Mouse (Mus musculus) forebrain, embryonic 11.5 days (tissue): ENCODE results near the gene Gm10638. TPM values are rescaled to one million over a fixed set of nuclear protein-coding genes. Genes with fewer than 3 reads are reported as not detected.

Source experiments
- ATAC-seq: fragments of 200-750 bp; cut with Nextera tagmentation; replicated peaks from 2 replicates; pipeline ENCODE4 v1.8.0; 2017; ENCODE audit warnings: moderate TSS enrichment; ENCODE audit not compliant: low FRiP score
- DNase-seq: peaks from one replicate; pipeline ENCODE4 v3.0.0-alpha.2; 2017; ENCODE audit warnings: low spot score
- H3K27ac ChIP-seq: fragments of 300-500 bp; sonication (generic); 2 replicates; pipeline ENCODE4 v1.5.1; 2014; ENCODE audit warnings: low read depth, low read length
- H3K27me3 ChIP-seq: fragments of 300-500 bp; sonication (generic); 2 replicates; pipeline ENCODE4 v1.6.1; 2014; ENCODE audit warnings: mild to moderate bottlenecking, low read length, mixed read lengths; ENCODE audit not compliant: control insufficient read depth, insufficient read depth
- H3K36me3 ChIP-seq: fragments of 300-500 bp; sonication (generic); 2 replicates; pipeline ENCODE4 v1.6.1; 2014; ENCODE audit warnings: mild to moderate bottlenecking, low read length, moderate library complexity, mixed read lengths; ENCODE audit not compliant: control insufficient read depth, insufficient read depth
- H3K4me1 ChIP-seq: fragments of 300-500 bp; sonication (generic); replicated peaks from 2 replicates; pipeline ENCODE4 v1.6.1; 2014; ENCODE audit warnings: low read length, mixed read lengths; ENCODE audit not compliant: control insufficient read depth, insufficient read depth
- H3K4me2 ChIP-seq: fragments of 300-500 bp; sonication (generic); 2 replicates; pipeline ENCODE4 v1.6.1; 2014; ENCODE audit warnings: low read depth, mild to moderate bottlenecking, low read length, moderate library complexity, mixed read lengths; ENCODE audit not compliant: severe bottlenecking
- H3K4me3 ChIP-seq: fragments of 300-500 bp; sonication (generic); 2 replicates; pipeline ENCODE4 v1.5.1; 2014; ENCODE audit warnings: low read depth, low read length
- H3K9ac ChIP-seq: fragments of 300-500 bp; sonication (generic); 2 replicates; pipeline ENCODE4 v1.6.1; 2014; ENCODE audit warnings: low read length
- H3K9me3 ChIP-seq: fragments of 300-500 bp; sonication (generic); 2 replicates; pipeline ENCODE4 v1.6.1; 2016; ENCODE audit warnings: low read length, mixed read lengths; ENCODE audit not compliant: control insufficient read depth
- WGBS: fragments of 180-500 bp; shearing (Covaris S2); extraction: QIAGEN DNeasy Blood & Tissue Kit; methylation state at CpG from one replicate; pipeline ENCODE4 v1.1.7; 2014; 5-methylcytosine and 5-hydroxymethylcytosine counted together
- polyA plus RNA-seq: library from polyadenylated mRNA; unstranded; fragments of >200 nt; fragmentation: Nextera tagmentation; extraction: Ambion mirVana; gene quantifications from 2 replicates; pipeline ENCODE4 v1.2.1, GENCODE M21; 2014

Gene Gm10638
- polyA plus RNA-seq, 1 experiment from 2014 or later, result 6.6 TPM

GRCm38 (mm10) chr8:86744313-86745220 is 932 bp upstream of the Gm10638 start:
- peak overlapping the region; percentile 90 for H3K4me3 ChIP-seq
- H3K27ac ChIP-seq, result peak overlapping the region; percentile 96
- ATAC-seq (no peak), DNase-seq (no peak)
- peak overlapping the region; percentile 99 for H3K9ac ChIP-seq
- H3K36me3 ChIP-seq, result no peaks in the 10 kb centered on the region
- H3K27me3 ChIP-seq, result no peaks in the 10 kb centered on the region
- H3K4me2 ChIP-seq, result peak overlapping the region; percentile 72
- H3K4me1 ChIP-seq, result peaks cover 6% of the 10 kb centered on the region; the same call in 1 of the 2 replicates
- no peaks in the 10 kb centered on the region for H3K9me3 ChIP-seq
- 6% methylated on average over 18 of the region's 18 CpGs for WGBS

- Histone ChIP-seq H3K27me3 (no peaks in the 10 kb centered on the region), H3K9me3 (no peaks in the 10 kb centered on the region), H3K36me3 (no peaks in the 10 kb centered on the region), H3K27ac (peak overlapping the region; percentile 96), H3K9ac (peak overlapping the region; percentile 99), H3K4me2 (peak overlapping the region; percentile 85), H3K4me3 (peak overlapping the region; percentile 90), H3K4me1 (peaks cover 6% of the 10 kb centered on the region; the same call in 1 of the 2 replicates)
- ATAC-seq (peak; percentile 80), DNase-seq (peak; percentile 97)
- under 1% methylated on average over 63 of the region's 70 CpGs for WGBS
Observed at GRCm38 (mm10) chr8:86745935-86746441, 489 bp downstream of the Gm10638 start.

GRCm38 (mm10) chr8:86746511-86746910 is 1.0 kb downstream of the Gm10638 start:
- H3K4me1 ChIP-seq, result peaks cover 6% of the 10 kb centered on the region; the same call in 1 of the 2 replicates
- H3K4me2 ChIP-seq, result peak overlapping the region; percentile 85
- no peaks in the 10 kb centered on the region for H3K9me3 ChIP-seq
- no peaks in the 10 kb centered on the region for H3K36me3 ChIP-seq
- WGBS, result 2% methylated on average over 11 of the region's 11 CpGs
- H3K9ac ChIP-seq, result peak overlapping the region; percentile 99
- peak overlapping the region; percentile 90 for H3K4me3 ChIP-seq
- no peak overlapping the region for H3K27ac ChIP-seq
- H3K27me3 ChIP-seq, result no peaks in the 10 kb centered on the region
- ATAC-seq, result peak; percentile 30; the same call in 1 of the 2 replicates
- peak; percentile 55 for DNase-seq

- Histone ChIP-seq H3K4me3 (no peak overlapping the region), H3K27ac (no peak overlapping the region), H3K4me1 (peaks cover 2% of the 10 kb centered on the region; the same call in 1 of the 2 replicates), H3K27me3 (no peaks in the 10 kb centered on the region), H3K9ac (no peak overlapping the region), H3K4me2 (no peak overlapping the region), H3K9me3 (no peaks in the 10 kb centered on the region), H3K36me3 (no peaks in the 10 kb centered on the region)
- DNase-seq, result no peak
- no peak for ATAC-seq
- 65% methylated on average over 2 of the region's 2 CpGs for WGBS
Observed at GRCm38 (mm10) chr8:86749842-86750241, 4.3 kb downstream of the Gm10638 start.

- H3K36me3 ChIP-seq, result no peaks in the 10 kb centered on the region
- no peak overlapping the region for H3K4me3 ChIP-seq
- no peaks in the 10 kb centered on the region; the same call in 1 of the 2 replicates for H3K4me1 ChIP-seq
- H3K27me3 ChIP-seq, result no peaks in the 10 kb centered on the region
- DNase-seq, result peak; percentile 62
- H3K9me3 ChIP-seq, result no peaks in the 10 kb centered on the region
- no peak; the same call in 1 of the 2 replicates for ATAC-seq
- 15% methylated on average over 23 of the region's 23 CpGs for WGBS
- H3K4me2 ChIP-seq, result peak overlapping the region; percentile 41
- no peak overlapping the region for H3K27ac ChIP-seq
- H3K9ac ChIP-seq, result peak overlapping the region; percentile 1; the same call in 1 of the 2 replicates
Observed at GRCm38 (mm10) chr8:86756948-86757733, 11.6 kb downstream of the Gm10638 start.

- H3K4me2 ChIP-seq, result no peak overlapping the region
- DNase-seq (no peak), ATAC-seq (no peak)
- no peaks in the 10 kb centered on the region for H3K9me3 ChIP-seq
- H3K27me3 ChIP-seq, result no peaks in the 10 kb centered on the region
- no peaks in the 10 kb centered on the region for H3K36me3 ChIP-seq
- 81% methylated on average over 3 of the region's 3 CpGs for WGBS
- no peak overlapping the region for H3K9ac ChIP-seq
- H3K27ac ChIP-seq, result no peak overlapping the region
- H3K4me1 ChIP-seq, result no peaks in the 10 kb centered on the region; the same call in 1 of the 2 replicates
- H3K4me3 ChIP-seq, result no peak overlapping the region
Observed at GRCm38 (mm10) chr8:86758651-86759050, 13.2 kb downstream of the Gm10638 start.

DNA sequence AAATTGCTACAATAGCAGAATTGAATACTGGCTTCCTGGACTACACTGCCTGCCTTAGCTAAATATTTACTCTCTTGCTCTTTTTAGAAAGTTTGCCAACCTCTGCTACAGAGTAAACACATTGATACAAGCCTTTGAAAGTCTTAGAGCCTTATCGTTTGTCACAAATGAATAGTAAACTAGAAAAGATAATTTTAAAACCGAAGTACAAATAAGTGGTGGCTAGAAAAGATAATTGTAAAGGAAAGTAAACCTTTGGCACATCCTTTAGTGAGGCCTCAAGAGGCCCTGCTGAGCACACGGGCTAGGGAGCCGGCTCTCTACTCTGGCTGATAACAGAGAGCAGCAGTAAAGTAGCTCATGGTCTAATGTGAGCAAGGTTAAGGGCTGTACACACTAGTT is 13.6 kb downstream of the Gm10638 start:
- ATAC-seq (no peak), DNase-seq (no peak)
- H3K9ac ChIP-seq, result no peak overlapping the region
- H3K36me3 ChIP-seq, result no peaks in the 10 kb centered on the region
- no peak overlapping the region for H3K4me2 ChIP-seq
- no peaks in the 10 kb centered on the region; the same call in 1 of the 2 replicates for H3K4me1 ChIP-seq
- H3K9me3 ChIP-seq, result no peaks in the 10 kb centered on the region
- WGBS, result 82% methylated on average over 4 of the region's 4 CpGs
- no peak overlapping the region for H3K4me3 ChIP-seq
- H3K27me3 ChIP-seq, result no peaks in the 10 kb centered on the region
- H3K27ac ChIP-seq, result no peak overlapping the region

DNA sequence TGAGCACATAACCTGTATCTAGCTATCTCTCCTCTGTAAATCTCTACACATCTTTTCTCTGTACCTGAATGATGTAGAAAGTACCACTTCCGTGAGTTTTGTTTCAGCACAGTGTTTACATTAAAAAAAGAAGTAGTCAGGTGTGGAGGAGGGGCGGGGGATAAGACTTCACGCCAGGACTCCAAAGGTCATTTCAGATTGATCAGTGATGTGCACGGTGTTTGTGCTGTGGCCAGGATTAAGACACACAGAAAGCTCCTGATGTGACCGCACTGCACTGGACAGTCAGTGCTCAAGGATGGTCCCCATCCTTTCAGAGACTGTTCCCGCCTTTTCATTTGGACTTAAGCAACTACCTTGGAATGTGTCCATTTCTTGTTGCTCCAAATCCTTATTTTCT is 15.2 kb downstream of the Gm10638 start:
- Histone ChIP-seq H3K9ac (no peak overlapping the region), H3K4me2 (no peak overlapping the region), H3K36me3 (no peaks in the 10 kb centered on the region), H3K27me3 (no peaks in the 10 kb centered on the region), H3K27ac (no peak overlapping the region), H3K4me1 (no peaks in the 10 kb centered on the region; the same call in 1 of the 2 replicates), H3K9me3 (no peaks in the 10 kb centered on the region), H3K4me3 (no peak overlapping the region)
- 60% methylated on average over 6 of the region's 6 CpGs for WGBS
- ATAC-seq (no peak), DNase-seq (no peak)
